Mouse (Mus musculus) small intestine, adult 2 months (tissue): ENCODE measurements around the gene Klc1. TPM values are rescaled to one million over a fixed set of nuclear protein-coding genes. Genes with fewer than 3 reads are reported as not detected.

Experiments
- H3K27ac ChIP-seq: fragments of 200-500 bp; 2 replicates; pipeline ENCODE4 v1.5.1; 2012; ENCODE audit warnings: low read depth, low read length, control low read depth, inconsistent platforms; ENCODE audit not compliant: insufficient read depth
- H3K27me3 ChIP-seq: fragments of 200-500 bp; 2 replicates; pipeline ENCODE4 v1.6.1; 2012; ENCODE audit warnings: mild to moderate bottlenecking, moderate library complexity, low read length, inconsistent platforms; ENCODE audit not compliant: control insufficient read depth, insufficient read depth
- H3K36me3 ChIP-seq: fragments of 200-500 bp; 2 replicates; pipeline ENCODE4 v1.6.1; 2012; ENCODE audit warnings: mild to moderate bottlenecking, low read length, control low read depth, inconsistent platforms; ENCODE audit not compliant: control insufficient read depth, insufficient read depth
- H3K4me1 ChIP-seq: fragments of 200-500 bp; 2 replicates; pipeline ENCODE4 v1.6.1; 2012; ENCODE audit warnings: low read length, inconsistent platforms, mixed read lengths; ENCODE audit not compliant: control insufficient read depth, insufficient read depth, insufficient read length
- H3K4me3 ChIP-seq: fragments of 200-500 bp; 2 replicates; pipeline ENCODE4 v1.5.1; 2012; ENCODE audit warnings: low read depth, mild to moderate bottlenecking, control low read depth, inconsistent platforms, low read length, moderate library complexity
- CTCF ChIP-seq: fragments of 200-500 bp; IDR thresholded peaks from 2 replicates; pipeline ENCODE4 v1.5.1; 2012; ENCODE audit warnings: low read depth, mild to moderate bottlenecking, control low read depth, inconsistent platforms, low read length, moderate library complexity, mixed read lengths; ENCODE audit not compliant: insufficient replicate concordance, insufficient read length; ENCODE audit errors: extremely low read depth
- POLR2A ChIP-seq: fragments of 200-500 bp; IDR thresholded peaks from 2 replicates; pipeline ENCODE4 v1.6.1; 2012; ENCODE audit warnings: low read depth, mild to moderate bottlenecking, control low read depth, inconsistent platforms, low read length, moderate library complexity
- WGBS: fragments of 180-500 bp; shearing (Covaris S2); methylation state at CpG from one replicate; pipeline ENCODE4 v1.1.7; 2018; 5-methylcytosine and 5-hydroxymethylcytosine counted together
- polyA plus RNA-seq: library from polyadenylated mRNA; depleted of rRNA; stranded (reverse); fragments of >200 nt; gene quantifications from 2 replicates; pipeline ENCODE4 v1.2.3, GENCODE M21; 2012

Gene Klc1
- polyA plus RNA-seq, 1 experiment, result 55.8 TPM

DNA sequence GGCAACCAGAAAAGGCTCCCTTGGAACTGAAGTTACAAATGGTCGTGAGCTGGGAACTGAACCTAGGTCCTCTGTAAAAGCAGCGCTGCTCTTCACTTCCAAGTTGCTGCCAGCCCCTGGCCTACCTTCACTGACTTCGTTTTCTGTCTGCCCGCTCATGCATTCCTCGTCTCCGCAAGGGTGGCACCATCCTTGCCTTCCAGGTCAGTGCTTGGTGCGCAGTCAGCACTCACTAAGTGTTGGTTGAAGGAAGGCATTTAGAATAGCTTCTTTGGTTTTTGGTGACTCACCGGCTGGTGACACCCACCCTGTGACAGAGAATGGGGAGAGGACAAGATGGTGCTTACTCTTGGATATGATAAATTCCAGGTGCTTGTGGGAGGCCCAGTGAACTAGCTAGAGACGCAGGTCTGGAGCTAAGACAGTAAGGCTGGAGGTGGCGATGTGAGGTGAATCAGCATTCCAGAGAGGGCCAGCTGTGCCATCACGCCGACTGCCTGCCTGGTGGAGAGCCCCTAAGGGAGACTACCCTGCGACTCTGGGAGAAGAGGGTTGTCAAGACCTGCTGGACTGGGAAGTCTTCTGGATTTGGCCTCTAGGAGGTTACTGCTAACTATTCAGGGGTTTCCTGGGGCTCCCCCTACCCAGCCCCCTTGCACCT, 4.1 kb downstream of the Klc1 start:
- no peaks in the 10 kb centered on the region for H3K27me3 ChIP-seq
- peaks cover 19% of the 10 kb centered on the region for H3K4me1 ChIP-seq
- no peak for TF ChIP-seq CTCF
- TF ChIP-seq POLR2A, result no peak
- peaks cover 3% of the 10 kb centered on the region for H3K36me3 ChIP-seq
- H3K27ac ChIP-seq, result no peak overlapping the region
- 94% methylated on average over 13 of the region's 13 CpGs for WGBS
- H3K4me3 ChIP-seq, result no peak overlapping the region

DNA sequence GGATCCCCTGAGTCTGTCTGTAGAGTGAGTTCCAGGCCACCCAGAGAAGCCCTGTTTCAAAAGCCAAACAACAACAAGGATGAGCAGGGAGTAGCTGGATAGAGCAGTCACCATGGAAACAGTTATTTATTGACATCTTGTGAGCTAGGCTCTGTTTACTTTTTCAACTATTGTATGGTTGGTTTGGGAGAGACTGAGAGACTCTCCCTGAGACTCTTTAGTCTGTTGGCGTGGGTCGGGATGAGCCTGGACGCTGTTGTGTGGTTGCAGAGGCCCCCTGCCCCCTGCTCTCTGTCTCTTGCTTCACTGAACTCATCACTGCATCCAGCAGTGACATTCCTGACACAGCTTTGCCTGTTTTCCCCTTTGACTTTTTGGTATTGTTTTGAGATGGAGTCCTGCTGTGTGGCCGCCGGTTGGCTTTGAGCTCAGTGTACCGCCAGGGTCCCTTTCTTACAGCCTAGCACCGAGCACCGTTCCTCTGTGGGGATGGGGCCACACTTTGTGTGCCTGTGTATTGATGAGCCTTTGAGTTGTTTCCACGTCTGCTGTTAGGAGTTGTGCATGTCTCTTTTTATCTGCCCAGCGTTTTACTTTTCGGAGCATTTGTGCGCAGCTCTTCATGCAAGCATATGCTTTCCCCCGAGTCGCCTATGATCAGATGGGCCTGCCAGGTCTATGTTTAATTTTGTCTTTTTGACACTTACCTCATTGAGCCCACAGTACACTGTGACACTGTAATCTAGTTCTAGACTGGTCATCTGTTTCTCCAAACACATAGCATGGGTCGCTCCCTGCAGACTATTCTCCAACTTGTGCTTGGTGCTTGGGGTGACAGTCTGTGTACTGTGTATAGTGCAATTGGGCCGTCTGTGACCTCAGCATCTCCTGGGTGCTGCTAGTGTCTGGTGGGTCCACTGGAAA, 7.9 kb downstream of the Klc1 start:
- TF ChIP-seq CTCF (no peak), POLR2A (no peak)
- H3K27ac ChIP-seq, result no peak overlapping the region; the same call in 1 of the 2 replicates
- WGBS, result 75% methylated on average over 16 of the region's 16 CpGs

DNA sequence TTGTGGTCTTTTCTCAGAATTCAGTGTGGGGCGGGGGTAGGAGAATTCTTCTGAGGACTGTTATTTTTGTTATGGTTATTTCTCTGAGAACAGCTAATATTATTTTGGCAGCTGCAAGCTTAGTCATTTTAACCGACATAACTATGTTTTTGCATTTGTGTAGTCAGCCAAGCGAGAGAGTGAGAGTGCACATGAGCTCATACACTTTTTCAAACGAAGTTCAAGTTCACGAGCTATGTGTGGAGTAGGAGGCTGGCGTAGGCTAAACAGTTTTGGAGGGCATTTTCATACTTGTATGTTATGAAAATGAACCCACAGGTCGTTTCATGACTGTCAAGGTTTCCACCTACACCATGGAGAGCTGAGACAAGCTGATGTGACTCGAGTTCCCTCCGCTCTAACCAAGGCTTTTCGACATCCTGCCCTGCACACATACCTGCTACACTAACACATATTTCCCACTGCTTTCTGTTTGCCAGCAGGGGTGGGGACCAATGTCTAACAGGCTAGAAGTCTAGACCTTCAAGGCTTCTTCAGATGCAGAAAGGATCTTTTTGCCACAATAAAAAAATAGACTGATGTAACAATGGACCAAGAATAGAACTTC, 9.8 kb downstream of the Klc1 start:
- Histone ChIP-seq H3K27me3 (no peaks in the 10 kb centered on the region), H3K27ac (no peak overlapping the region), H3K4me3 (no peak overlapping the region), H3K36me3 (peaks cover 14% of the 10 kb centered on the region), H3K4me1 (peaks cover 17% of the 10 kb centered on the region)
- 84% methylated on average over 10 of the region's 10 CpGs for WGBS
- TF ChIP-seq CTCF (no peak), POLR2A (no peak)

More for the DNA sequence above, 7.9 kb downstream of the Klc1 start:
- Histone ChIP-seq H3K4me3 (no peak overlapping the region), H3K27me3 (no peaks in the 10 kb centered on the region), H3K4me1 (peaks cover 17% of the 10 kb centered on the region), H3K36me3 (peaks cover 3% of the 10 kb centered on the region)

DNA sequence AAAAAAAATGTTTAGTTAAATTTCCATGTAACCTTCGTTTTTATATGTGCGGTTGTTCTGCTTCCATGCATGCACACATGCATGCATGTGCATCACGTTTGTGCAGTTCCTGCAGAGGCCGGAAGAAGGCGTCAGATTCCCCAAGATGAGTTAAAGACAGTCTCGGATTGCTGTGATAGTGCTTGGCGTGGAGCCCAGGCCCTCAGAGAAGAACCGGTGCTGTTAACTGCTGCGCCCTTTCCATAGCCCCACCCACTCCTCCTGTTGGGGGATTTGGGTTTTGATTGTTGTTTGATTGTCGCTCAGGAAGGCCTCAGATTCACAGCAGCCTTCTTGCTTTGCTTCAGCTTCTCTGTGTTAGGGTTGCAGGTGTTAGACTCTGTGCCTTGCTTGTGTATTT, 10.7 kb downstream of the Klc1 start:
- peaks cover 21% of the 10 kb centered on the region for H3K36me3 ChIP-seq
- H3K4me1 ChIP-seq, result peaks cover 17% of the 10 kb centered on the region
- WGBS, result 17% methylated on average over 10 of the region's 10 CpGs
- no peak overlapping the region for H3K4me3 ChIP-seq
- no peaks in the 10 kb centered on the region for H3K27me3 ChIP-seq
- H3K27ac ChIP-seq, result no peak overlapping the region
- TF ChIP-seq POLR2A, result no peak
- TF ChIP-seq CTCF, result peak; percentile 61; the same call in 1 of the 2 replicates

DNA sequence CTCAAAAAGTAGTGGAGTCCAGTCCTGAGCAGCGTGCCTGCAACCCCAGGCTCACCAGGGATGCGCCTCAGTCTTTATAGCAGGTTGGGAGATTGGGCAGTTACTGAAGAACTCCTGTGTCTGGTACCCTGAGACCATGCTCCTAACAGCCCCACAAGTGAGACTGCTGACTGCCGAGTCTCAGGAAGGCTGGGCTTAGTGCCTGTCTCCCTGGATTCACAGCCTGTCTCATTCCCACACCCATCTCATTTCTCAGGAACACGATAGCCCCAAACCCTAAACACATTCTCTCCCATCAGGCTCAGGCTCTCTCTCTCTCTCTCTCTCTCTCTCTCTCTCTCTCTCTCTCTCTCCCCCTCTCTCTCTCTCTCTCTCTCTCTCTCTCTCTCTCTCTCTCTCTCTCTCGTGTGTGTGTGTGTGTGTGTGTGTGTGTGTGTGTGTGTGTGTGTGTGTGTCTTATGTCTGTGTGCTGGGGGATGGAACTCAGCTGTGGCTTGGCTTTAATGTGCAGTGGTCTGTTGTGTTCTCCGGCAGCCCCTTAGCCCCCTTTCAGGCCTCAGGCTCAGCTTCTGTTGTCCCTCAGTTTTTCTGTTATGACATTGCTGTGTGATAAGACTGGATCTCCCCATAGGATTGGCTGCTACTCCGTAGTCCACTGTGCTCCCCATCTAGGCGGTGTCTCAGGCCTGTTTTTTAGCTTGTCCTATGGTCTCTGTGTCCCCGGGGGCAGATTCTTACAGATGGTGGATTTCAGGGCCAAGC, 11.3 kb downstream of the Klc1 start:
- 67% methylated on average over 8 of the region's 9 CpGs for WGBS
- H3K4me1 ChIP-seq, result peaks cover 17% of the 10 kb centered on the region
- H3K27ac ChIP-seq, result no peak overlapping the region
- no peaks in the 10 kb centered on the region for H3K27me3 ChIP-seq
- no peak overlapping the region for H3K4me3 ChIP-seq
- no peak for TF ChIP-seq CTCF
- TF ChIP-seq POLR2A, result no peak
- peaks cover 28% of the 10 kb centered on the region for H3K36me3 ChIP-seq

DNA sequence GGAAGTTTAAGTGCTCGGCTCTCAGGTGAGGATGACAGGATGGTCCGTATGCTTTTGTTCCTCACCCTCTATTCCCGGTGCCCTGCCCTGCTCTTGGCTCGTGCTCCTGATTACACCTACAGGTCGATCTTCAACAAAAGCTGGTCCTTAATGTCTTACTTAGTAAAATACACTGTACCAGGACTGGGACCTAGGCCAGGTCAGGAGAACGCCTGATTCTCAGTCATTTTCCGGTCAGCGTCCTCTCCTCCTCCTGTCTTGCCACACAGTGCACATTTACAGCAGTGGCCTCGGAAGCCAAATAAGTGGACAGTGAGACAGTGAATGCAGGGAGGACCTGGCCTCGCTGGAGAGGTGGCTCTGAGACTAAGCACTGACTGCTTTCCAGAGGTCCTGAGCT, 12.0 kb downstream of the Klc1 start:
- Histone ChIP-seq H3K27me3 (no peaks in the 10 kb centered on the region), H3K27ac (no peak overlapping the region), H3K4me3 (no peak overlapping the region), H3K36me3 (peaks cover 29% of the 10 kb centered on the region), H3K4me1 (peaks cover 17% of the 10 kb centered on the region; the same call in 1 of the 2 replicates)
- 85% methylated on average over 10 of the region's 10 CpGs for WGBS
- no peak for TF ChIP-seq POLR2A
- TF ChIP-seq CTCF, result no peak
